Mouse (Mus musculus): ENCODE measurements around the gene Gm17018.

DNA sequence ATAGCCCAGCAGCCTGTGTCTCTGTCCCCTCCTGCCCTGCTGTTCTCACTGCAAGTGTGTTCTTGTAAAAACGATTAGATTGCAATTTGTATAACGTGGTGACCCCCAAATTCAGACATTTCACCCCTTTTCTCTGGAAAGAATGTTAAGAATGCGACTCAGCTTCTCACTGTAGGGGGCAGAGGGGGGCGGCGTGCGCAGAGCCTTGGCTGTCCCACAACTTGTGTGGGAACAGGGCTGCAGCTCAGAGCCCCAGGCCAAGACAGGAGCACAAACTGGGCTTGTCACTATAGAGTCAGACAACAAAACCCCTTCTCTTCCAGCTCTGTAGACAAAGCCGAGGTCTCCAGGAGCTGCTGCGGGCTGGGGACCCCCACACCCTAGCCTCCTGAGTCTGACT lies 21.7 kb downstream of the Gm17018 start:
- no peak for TF ChIP-seq CTCF (IDR thresholded peaks at IDR 0.05; ENCODE audit: low read depth)
- no peak for TF ChIP-seq EP300 (optimal IDR thresholded peaks at IDR 0.05)

Data from stomach, postnatal 0 days (tissue).